Mouse (Mus musculus) frontal cortex, postnatal 36 days (tissue): ENCODE data around the gene Atf3.
A peak's percentile ranks its signal among the peaks of the same experiment; 100 is the strongest.

ENCODE experiments used
- DNase-seq, 2 experiments: peaks; one replicate each; pipeline ENCODE4 v3.0.0; 2022; ENCODE audit warnings: low spot score in 2 of 2

Gene Atf3

GRCm38 (mm10) chr1:191192751-191193150, 25.1 kb downstream of the Atf3 start:
- DNase-seq: no peak

GRCm38 (mm10) chr1:191192213-191192612, 25.6 kb downstream of the Atf3 start:
- DNase-seq: no peak

- no peak for DNase-seq
These were observed 28.0 kb downstream of the Atf3 start for GRCm38 (mm10) chr1:191189671-191190372.

DNA sequence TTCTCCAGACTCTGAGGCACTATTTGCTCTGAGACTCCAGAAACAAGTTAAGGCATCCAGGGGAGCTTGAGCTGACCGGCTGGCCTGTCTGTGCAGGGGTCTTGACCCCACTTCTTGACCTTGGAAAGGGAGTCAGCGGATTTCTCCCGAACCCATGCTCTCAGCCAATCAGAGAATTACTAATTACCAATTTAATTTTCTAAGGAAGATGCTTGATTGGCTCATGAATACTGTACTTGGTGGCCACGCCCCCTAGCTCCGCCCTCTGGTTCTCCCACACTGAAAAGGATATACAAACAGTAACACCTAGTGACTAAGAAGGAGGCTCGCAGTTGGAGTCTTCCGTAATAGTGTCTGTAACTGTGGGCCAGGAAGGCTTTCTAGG, 31.5 kb downstream of the Atf3 start:
- DNase-seq: no peak

GRCm38 (mm10) chr1:191185761-191186385, 32.0 kb downstream of the Atf3 start:
- peak in 1 of 2 experiments; percentile 3 for DNase-seq

- no peak for DNase-seq
These were observed 33.0 kb downstream of the Atf3 start for GRCm38 (mm10) chr1:191184841-191185251.

GRCm38 (mm10) chr1:191184066-191184815, 33.6 kb downstream of the Atf3 start:
- peak in 1 of 2 experiments; percentile 5 for DNase-seq

DNA sequence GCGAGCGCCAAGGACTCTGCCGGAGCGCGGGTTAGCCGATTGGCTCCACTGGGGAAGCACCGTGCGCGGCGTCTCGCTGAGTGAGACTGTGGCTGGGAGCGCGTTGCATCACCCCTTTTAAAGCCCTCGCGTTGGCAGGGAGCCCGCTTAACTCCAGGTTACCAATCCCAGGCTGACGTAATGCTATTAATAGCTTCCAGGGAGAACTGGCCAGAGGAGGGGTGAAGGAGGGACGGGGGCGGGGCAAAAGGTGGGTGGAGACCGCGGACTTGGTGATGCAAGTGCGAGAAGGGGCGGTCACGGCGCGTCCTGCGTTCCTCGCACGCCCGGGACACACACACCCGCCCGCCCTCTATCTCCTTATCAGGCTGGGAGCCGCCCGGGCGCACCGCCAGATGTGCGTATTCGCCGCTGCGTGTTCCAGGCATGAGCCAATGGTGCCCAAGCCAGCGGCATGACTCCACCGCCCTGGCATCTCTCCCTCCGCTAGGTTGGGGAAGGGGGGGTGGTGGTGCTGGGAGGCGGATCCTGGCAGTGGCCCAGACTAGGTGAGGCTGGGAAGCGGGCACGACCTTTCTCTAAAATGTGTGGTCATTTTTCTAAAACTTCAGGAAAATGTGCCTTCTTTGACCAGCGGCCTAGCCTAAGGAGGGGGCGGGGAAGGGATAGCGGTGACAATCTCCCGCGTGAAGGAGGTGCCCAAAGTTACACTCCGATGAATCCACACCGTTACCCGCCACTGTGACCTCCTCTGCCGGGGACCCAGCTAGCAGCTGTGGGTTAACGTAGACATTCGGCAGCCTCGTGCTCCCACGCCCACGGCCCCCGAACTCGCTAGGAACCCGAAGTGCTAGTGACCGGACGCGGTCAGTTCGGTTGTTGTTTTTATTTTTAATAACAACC, 34.4 kb downstream of the Atf3 start:
- DNase-seq: peak; percentile 80 to 81

- DNase-seq: peak in 1 of 2 experiments; percentile 14
These were observed 35.2 kb downstream of the Atf3 start for GRCm38 (mm10) chr1:191182431-191183162.

DNA sequence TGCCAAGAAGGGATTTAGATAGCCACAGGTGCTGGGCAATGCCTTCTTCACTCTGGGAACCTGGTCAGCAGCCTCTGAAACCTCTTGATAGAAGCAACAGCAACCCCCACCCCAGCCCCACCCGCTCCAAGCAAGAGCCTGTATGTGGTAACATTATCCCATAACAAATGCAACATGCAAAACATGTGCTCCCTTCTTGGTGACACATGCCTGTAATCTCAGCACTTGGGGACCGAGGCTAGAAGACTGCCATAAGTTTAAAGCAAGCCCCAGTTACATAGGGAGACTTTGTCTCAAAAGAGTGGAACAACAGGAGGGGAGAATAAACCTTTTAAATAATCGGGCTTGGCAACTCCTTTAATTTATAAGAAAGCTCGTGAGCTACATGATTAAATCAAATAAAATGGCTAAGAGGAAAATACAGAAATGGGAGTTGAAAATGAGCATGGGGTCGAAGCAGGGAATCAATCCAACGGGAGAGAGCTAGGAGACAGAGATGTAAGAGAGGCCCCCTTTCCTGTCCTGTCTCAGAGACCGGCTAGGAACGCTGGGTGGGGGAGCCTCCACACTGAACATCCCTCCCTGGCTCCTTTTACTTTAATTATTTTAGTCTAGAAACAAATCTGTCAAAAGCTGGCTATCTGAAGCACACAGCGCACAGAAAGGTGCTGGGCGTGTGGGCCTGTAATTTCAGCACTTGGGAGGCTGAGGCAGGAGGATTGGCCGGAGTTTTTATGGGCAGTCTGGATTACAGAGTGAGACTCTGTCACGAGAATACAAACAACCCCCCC, 36.2 kb downstream of the Atf3 start:
- no peak for DNase-seq

DNA sequence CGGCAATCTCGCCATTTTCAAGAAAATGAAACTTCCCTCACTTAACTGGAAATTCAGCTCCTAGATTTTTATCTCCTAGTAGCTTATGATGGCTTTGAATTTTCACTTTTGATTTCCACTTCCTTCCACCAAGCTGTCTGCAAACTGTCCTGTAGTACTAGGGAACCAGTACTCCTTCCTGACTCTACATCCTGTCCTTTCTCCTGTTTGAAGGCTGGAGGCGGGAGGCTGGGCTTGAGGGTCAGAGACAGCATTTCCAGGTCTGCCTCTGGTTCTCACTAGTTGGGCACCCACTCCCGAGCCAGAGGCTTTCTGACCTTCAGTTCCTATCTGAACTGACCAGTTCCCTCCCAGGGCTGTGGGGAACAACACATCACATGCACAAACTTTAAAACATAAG, 37.4 kb downstream of the Atf3 start:
- DNase-seq: no peak

GRCm38 (mm10) chr1:191179846-191180245, 38.0 kb downstream of the Atf3 start:
- no peak for DNase-seq

GRCm38 (mm10) chr1:191178511-191179188, 39.2 kb downstream of the Atf3 start:
- no peak for DNase-seq

GRCm38 (mm10) chr1:191176887-191177286, 41.0 kb downstream of the Atf3 start:
- no peak for DNase-seq

DNA sequence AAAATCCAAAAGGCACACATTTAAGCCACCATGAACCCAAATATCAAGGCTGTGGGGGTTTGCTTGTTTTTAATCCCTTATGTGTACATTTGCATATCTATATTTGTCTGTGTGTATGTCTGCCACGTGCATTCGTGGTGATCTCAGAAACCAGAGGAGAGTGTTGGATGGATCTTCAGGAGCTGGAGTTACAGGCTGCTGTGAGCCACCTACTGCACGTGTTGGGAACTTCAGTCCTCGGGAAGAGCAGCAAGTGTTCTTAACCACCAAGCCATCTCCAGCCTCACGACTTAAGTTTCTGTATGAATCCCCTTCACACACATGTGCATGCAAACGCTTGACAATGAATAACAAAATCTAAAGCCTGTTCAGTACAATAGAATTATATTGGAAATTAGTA, 45.4 kb downstream of the Atf3 start:
- DNase-seq: peak in 1 of 2 experiments; percentile 68

GRCm38 (mm10) chr1:191170444-191170843, 47.4 kb downstream of the Atf3 start:
- DNase-seq: no peak

- no peak for DNase-seq
These were observed 51.6 kb downstream of the Atf3 start for GRCm38 (mm10) chr1:191166189-191166588.

DNA sequence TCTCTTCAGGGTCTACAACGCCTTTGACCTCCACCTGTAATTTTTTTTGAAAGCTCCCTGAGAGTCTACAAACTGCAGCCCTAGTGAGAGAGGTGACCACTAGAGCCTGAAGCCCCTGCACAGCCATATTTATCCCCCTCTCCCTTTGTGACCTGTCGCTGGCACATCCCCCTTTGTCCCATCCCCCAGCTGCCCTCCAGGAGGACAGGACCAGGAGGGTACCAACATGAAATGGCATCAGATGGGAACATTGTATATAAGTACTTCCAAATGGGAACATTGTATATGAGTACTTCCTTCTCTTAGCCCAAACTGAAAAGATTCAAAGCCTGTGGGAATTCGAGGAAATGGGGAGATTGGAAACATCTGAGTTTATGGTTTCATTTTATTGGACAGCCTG, 53.1 kb downstream of the Atf3 start, which contains the start of gene Fam71a:
Fam71a (minus strand) TSS at position 101 of the 400 bp plus-strand sequence.
- DNase-seq: no peak

DNA sequence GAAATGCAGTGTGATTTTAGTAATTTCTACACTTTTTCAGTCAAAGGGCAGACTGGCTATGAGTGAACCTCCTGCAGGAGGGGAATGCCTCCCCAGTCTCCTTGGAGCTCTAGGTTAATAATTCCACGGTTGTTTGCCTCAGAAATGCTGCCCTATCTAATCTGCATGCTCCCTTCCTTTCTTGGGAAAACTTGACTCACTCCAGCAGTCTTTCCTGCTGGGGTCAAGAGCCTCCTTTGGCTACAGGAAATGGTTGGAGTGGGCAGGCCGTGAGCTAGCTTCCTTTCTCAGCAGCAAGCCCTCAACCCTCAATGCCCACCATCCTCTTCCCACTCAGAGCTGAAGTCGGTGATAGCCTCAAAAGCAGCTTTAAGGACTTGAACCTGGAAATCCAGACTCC, 63.5 kb downstream of the Atf3 start:
- no peak for DNase-seq
